Mouse (Mus musculus): Measurements from ENCODE around the gene Scand1. TPM values are rescaled to one million over a fixed set of nuclear protein-coding genes. Genes with fewer than 3 reads are reported as not detected.
A peak's percentile ranks its signal among the peaks of the same experiment; 100 is the strongest.

Scand1 gene
- polyA plus RNA-seq, 1 experiment: 518 TPM

GRCm38 (mm10) chr2:156344775-156345532, 32.5 kb upstream of the Scand1 start:
- 61% methylated on average over 12 of the region's 12 CpGs for WGBS

DNA sequence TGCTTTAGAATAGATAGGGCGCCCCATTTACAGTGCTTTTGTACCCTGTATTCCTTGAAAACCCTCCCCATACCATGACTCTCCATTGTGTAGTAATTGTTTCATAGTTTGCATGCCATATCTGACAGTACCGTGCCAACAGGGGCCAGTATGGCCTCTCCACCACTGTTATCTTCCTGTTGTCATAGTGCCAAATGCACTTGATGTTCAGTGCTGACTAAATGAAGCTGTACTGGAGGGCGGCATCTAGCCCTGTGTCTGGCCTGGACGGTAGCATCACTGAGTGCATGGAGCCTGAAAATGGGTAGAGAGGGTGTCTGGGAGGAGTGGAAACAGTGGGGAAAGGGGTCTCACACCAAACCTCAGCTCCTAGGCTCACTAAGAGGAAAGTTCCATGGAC, 27.6 kb upstream of the Scand1 start:
- 52% methylated on average over 4 of the region's 4 CpGs for WGBS

More at GRCm38 (mm10) chr2:156344775-156345532, 32.5 kb upstream of the Scand1 start:
- Histone ChIP-seq H3K4me1 (ENCODE audit: control insufficient read depth, insufficient read depth, insufficient read length, low read length) (no peaks in the 10 kb centered on the region), H3K27me3 (ENCODE audit: control insufficient read depth, insufficient read depth, low read length) (no peaks in the 10 kb centered on the region), H3K4me3 (ENCODE audit: low read depth, low read length) (no peak overlapping the region), H3K36me3 (ENCODE audit: control insufficient read depth, insufficient read depth, low read length) (no peaks in the 10 kb centered on the region), H3K27ac (ENCODE audit: insufficient read depth, low read depth, low read length) (no peak overlapping the region)
- TF ChIP-seq CTCF (IDR thresholded peaks at IDR 0.05; ENCODE audit: extremely low read depth, insufficient read length, insufficient replicate concordance, low read depth, low read length) (peak; percentile 16; the same call in 1 of the 2 replicates), POLR2A (IDR thresholded peaks at IDR 0.05; ENCODE audit: low read depth, low read length) (no peak)

GRCm38 (mm10) chr2:156331446-156331965, 19.0 kb upstream of the Scand1 start:
- Histone ChIP-seq H3K4me1 (ENCODE audit: control insufficient read depth, insufficient read depth, insufficient read length, low read length) (no peaks in the 10 kb centered on the region), H3K36me3 (ENCODE audit: control insufficient read depth, insufficient read depth, low read length) (no peaks in the 10 kb centered on the region), H3K27ac (ENCODE audit: insufficient read depth, low read depth, low read length) (no peak overlapping the region), H3K27me3 (ENCODE audit: control insufficient read depth, insufficient read depth, low read length) (no peaks in the 10 kb centered on the region), H3K4me3 (ENCODE audit: low read depth, low read length) (no peak overlapping the region)
- TF ChIP-seq CTCF (IDR thresholded peaks at IDR 0.05; ENCODE audit: extremely low read depth, insufficient read length, insufficient replicate concordance, low read depth, low read length) (no peak), POLR2A (IDR thresholded peaks at IDR 0.05; ENCODE audit: low read depth, low read length) (no peak)
- 79% methylated on average over 7 of the region's 7 CpGs for WGBS

More for the DNA sequence above, 27.6 kb upstream of the Scand1 start:
- no peaks in the 10 kb centered on the region for H3K4me1 ChIP-seq (ENCODE audit: control insufficient read depth, insufficient read depth, insufficient read length, low read length)
- H3K27me3 ChIP-seq (ENCODE audit: control insufficient read depth, insufficient read depth, low read length): no peaks in the 10 kb centered on the region
- no peak overlapping the region for H3K27ac ChIP-seq (ENCODE audit: insufficient read depth, low read depth, low read length)
- no peaks in the 10 kb centered on the region for H3K36me3 ChIP-seq (ENCODE audit: control insufficient read depth, insufficient read depth, low read length)
- H3K4me3 ChIP-seq (ENCODE audit: low read depth, low read length): no peak overlapping the region
- TF ChIP-seq POLR2A (IDR thresholded peaks at IDR 0.05; ENCODE audit: low read depth, low read length) (no peak), CTCF (IDR thresholded peaks at IDR 0.05; ENCODE audit: extremely low read depth, insufficient read length, insufficient replicate concordance, low read depth, low read length) (no peak)

- Histone ChIP-seq H3K27ac (ENCODE audit: insufficient read depth, low read depth, low read length) (no peak overlapping the region), H3K4me1 (ENCODE audit: control insufficient read depth, insufficient read depth, insufficient read length, low read length) (no peaks in the 10 kb centered on the region), H3K27me3 (ENCODE audit: control insufficient read depth, insufficient read depth, low read length) (no peaks in the 10 kb centered on the region), H3K36me3 (ENCODE audit: control insufficient read depth, insufficient read depth, low read length) (no peaks in the 10 kb centered on the region), H3K4me3 (ENCODE audit: low read depth, low read length) (no peak overlapping the region)
- TF ChIP-seq CTCF (IDR thresholded peaks at IDR 0.05; ENCODE audit: extremely low read depth, insufficient read length, insufficient replicate concordance, low read depth, low read length): no peak
- WGBS: 88% methylated on average over 1 of the region's 1 CpGs
Observed at GRCm38 (mm10) chr2:156330681-156331080, 18.2 kb upstream of the Scand1 start.

DNA sequence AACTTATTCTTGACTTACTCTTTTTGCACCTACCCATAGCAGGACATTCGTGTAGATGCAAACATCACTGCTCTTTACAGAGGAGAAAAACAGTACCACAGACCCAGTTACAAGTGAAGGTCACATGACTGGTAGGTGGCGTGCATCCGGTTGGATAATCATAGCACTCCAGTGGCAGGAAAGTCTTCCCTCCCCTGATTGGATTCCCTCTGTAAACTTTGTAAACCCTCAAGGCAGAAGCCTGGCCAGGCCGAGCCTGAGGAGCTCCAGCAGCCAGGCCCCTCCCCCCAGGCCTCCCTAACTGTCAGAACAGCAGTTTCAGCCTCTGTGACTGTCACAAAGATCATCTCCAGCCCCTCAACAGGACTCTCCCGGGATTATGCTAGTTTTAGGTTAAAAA, 12.2 kb upstream of the Scand1 start:
- Histone ChIP-seq H3K4me3 (ENCODE audit: low read depth, low read length) (no peak overlapping the region), H3K4me1 (ENCODE audit: control insufficient read depth, insufficient read depth, insufficient read length, low read length) (no peaks in the 10 kb centered on the region)

GRCm38 (mm10) chr2:156324116-156324588, 11.6 kb upstream of the Scand1 start:
- H3K36me3 ChIP-seq (ENCODE audit: control insufficient read depth, insufficient read depth, low read length): no peaks in the 10 kb centered on the region
- no peaks in the 10 kb centered on the region for H3K27me3 ChIP-seq (ENCODE audit: control insufficient read depth, insufficient read depth, low read length)
- peak overlapping the region; percentile 61 for H3K27ac ChIP-seq (ENCODE audit: insufficient read depth, low read depth, low read length)
- 26% methylated on average over 6 of the region's 6 CpGs for WGBS
- TF ChIP-seq CTCF (IDR thresholded peaks at IDR 0.05; ENCODE audit: extremely low read depth, insufficient read length, insufficient replicate concordance, low read depth, low read length): no peak
- H3K4me3 ChIP-seq (ENCODE audit: low read depth, low read length): no peak overlapping the region
- no peaks in the 10 kb centered on the region for H3K4me1 ChIP-seq (ENCODE audit: control insufficient read depth, insufficient read depth, insufficient read length, low read length)

More for the DNA sequence above, 12.2 kb upstream of the Scand1 start:
- Histone ChIP-seq H3K36me3 (ENCODE audit: control insufficient read depth, insufficient read depth, low read length) (no peaks in the 10 kb centered on the region), H3K27me3 (ENCODE audit: control insufficient read depth, insufficient read depth, low read length) (no peaks in the 10 kb centered on the region), H3K27ac (ENCODE audit: insufficient read depth, low read depth, low read length) (peak overlapping the region; percentile 61)
- 48% methylated on average over 5 of the region's 5 CpGs for WGBS
- TF ChIP-seq CTCF (IDR thresholded peaks at IDR 0.05; ENCODE audit: extremely low read depth, insufficient read length, insufficient replicate concordance, low read depth, low read length) (no peak), POLR2A (IDR thresholded peaks at IDR 0.05; ENCODE audit: low read depth, low read length) (no peak)

- no peak for TF ChIP-seq CTCF (IDR thresholded peaks at IDR 0.05; ENCODE audit: extremely low read depth, insufficient read length, insufficient replicate concordance, low read depth, low read length)
- H3K36me3 ChIP-seq (ENCODE audit: control insufficient read depth, insufficient read depth, low read length): no peaks in the 10 kb centered on the region
- no peaks in the 10 kb centered on the region for H3K4me1 ChIP-seq (ENCODE audit: control insufficient read depth, insufficient read depth, insufficient read length, low read length)
- no peak overlapping the region for H3K27ac ChIP-seq (ENCODE audit: insufficient read depth, low read depth, low read length)
- WGBS: 93% methylated on average over 6 of the region's 6 CpGs
- no peak overlapping the region for H3K4me3 ChIP-seq (ENCODE audit: low read depth, low read length)
- no peaks in the 10 kb centered on the region for H3K27me3 ChIP-seq (ENCODE audit: control insufficient read depth, insufficient read depth, low read length)
Observed at GRCm38 (mm10) chr2:156321538-156321937, 9.0 kb upstream of the Scand1 start.

Data from small intestine, adult 2 months (tissue).